Mouse (Mus musculus) gastrocnemius, postnatal 36 days (tissue): Measurements from ENCODE around the gene Got1. TPM values are rescaled to one million over a fixed set of nuclear protein-coding genes. Genes with fewer than 3 reads are reported as not detected.

Source experiments
- DNase-seq, 2 experiments: peaks; one replicate each; pipeline ENCODE4 v3.0.0; 2022
- intact Hi-C: fragments of 180-260 bp; cut with DNase I; formaldehyde crosslinking; loops from one replicate; pipeline ENCODE4 v1.15.1; 2025
- total RNA-seq, 2 experiments: library from RNA; stranded (reverse); gene quantifications; 2 replicates each; pipeline ENCODE4 v1.2.3; 2021

Got1 gene
- total RNA-seq, 2 experiments from 2014 or later = 336 to 420 TPM

DNA sequence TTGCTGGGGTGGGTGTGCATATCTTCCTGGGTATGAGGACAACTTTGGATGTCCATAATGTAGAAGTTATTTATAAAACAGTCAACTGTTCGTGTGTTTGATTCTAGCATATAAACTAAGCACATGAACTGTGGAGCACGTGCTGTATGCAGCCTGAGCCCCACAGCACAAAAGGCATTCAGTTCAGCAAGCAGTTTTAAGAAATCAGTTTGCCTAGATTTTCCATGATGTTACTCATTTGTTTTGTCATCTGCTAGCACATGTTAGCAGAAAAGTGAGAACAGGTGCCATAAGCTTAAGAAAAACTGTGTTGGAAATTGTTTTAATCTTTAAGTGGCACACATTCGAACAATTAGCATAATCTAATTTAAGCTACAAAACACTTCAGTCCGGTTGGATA is 64.5 kb downstream of the Got1 start:
- intact Hi-C loops = no loop called here
- DNase-seq = no peak

DNA sequence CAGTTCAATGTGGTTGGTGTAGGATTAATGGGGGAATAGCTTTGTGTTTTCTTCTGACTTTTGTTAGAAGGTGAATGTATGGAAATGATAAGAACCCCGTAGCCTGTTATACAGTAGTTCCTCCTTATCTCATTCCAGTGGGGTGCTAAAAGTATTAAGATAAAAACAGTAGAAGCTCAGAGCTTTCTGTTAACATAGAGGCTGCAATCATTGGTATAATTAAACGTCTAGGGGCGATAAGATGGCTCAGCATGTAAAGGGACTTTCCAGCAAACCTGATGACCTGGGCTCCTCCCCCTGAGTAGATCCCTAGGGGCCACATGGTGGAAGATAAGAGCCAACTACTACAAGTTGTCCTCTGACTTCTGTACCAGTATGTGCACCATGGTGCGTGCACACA is 71.4 kb downstream of the Got1 start:
- DNase-seq = no peak
- intact Hi-C loops = no loop called here

DNA sequence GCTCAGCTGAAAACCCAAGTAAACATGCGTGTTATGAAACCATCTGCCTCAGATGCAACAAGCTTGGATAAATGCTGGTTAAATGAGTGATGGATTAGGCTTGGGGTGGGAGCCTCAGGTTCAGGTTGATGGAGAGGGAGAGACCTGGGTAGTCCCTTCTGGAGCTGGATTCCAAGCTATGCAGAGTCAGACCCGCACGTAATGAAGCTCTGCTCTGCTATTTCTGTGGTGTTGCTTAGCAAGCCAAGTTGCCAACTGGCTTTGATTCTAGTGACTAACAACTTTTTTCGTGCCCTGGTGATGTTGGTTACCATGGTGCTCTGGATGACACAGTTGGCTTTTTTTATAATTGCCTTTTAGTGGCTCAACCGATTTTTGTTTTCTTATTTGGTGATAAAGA is 72.2 kb downstream of the Got1 start:
- intact Hi-C loops = no loop called here
- DNase-seq = no peak

DNA sequence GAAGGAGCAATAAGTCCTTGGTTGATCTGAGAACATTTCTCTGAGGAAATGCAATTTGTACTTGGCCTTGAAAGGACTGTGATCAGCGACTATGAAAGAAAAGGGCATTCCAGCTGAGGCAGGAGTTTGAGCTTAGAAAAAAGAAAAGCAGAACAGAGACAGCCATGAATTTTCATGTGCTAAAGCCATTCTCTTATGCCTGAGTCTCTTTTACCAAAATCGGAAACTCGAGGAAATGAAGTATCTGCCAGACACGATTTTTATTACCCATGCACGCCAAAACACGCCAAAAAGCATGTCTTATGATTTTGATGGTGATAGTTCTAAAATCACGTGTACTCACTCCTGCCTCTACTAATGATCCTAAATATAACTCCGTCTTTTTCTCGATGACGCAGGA is 72.8 kb downstream of the Got1 start:
- intact Hi-C loops = no loop called here
- no peak for DNase-seq

Other genes starting within 250 kb of the Got1 start
- not detected for gene Hpse2, start 136.2 kb downstream of the Got1 start, total RNA-seq
- not detected for gene Cnnm1, start 84.2 kb downstream of the Got1 start, total RNA-seq
- gene Nkx2-3, start 87.7 kb upstream of the Got1 start, total RNA-seq = not detected
- 10 to 100 TPM; 20.6 to 25.2 TPM for gene Slc25a28, start 150.3 kb upstream of the Got1 start, total RNA-seq
- gene Entpd7, start 165.1 kb upstream of the Got1 start, total RNA-seq = 1 to 10 TPM; 1.1 to 1.7 TPM
- gene Cutc, start 228.4 kb upstream of the Got1 start, total RNA-seq = 10 to 100 TPM; 13.7 to 18.2 TPM
- gene Cox15, start 228.4 kb upstream of the Got1 start, total RNA-seq = 10 to 100 TPM; 17.2 to 20.7 TPM